Mouse (Mus musculus) liver, embryonic 14.5 days (tissue): Measurements from ENCODE around the gene Smim24. TPM values are rescaled to one million over a fixed set of nuclear protein-coding genes. Genes with fewer than 3 reads are reported as not detected.

Experiments used
- ATAC-seq: fragments of 200-750 bp; cut with Nextera tagmentation; 2 replicates; pipeline ENCODE4 v1.8.0; 2017; ENCODE audit warnings: moderate number of reproducible peaks, mild to moderate bottlenecking, moderate library complexity; ENCODE audit not compliant: insufficient read depth
- DNase-seq, 3 experiments: peaks; one replicate each; pipeline ENCODE4 v3.0.0-alpha.2; 2012 to 2013; ENCODE audit warnings: low read depth in 3 of 3, low spot score in 3 of 3
- H3K27ac ChIP-seq: fragments of 300-500 bp; sonication (generic); 2 replicates; pipeline ENCODE4 v1.5.1; 2014; ENCODE audit warnings: moderate library complexity, mild to moderate bottlenecking, control low read depth, inconsistent platforms
- H3K27me3 ChIP-seq: fragments of 300-500 bp; sonication (generic); 2 replicates; pipeline ENCODE4 v1.6.1; 2014; ENCODE audit warnings: mild to moderate bottlenecking, low read length, moderate library complexity; ENCODE audit not compliant: control insufficient read depth, insufficient read depth
- H3K36me3 ChIP-seq: fragments of 300-500 bp; sonication (generic); replicated peaks from 2 replicates; pipeline ENCODE4 v1.6.1; 2014; ENCODE audit warnings: low read depth; ENCODE audit not compliant: control insufficient read depth, insufficient read depth
- H3K4me1 ChIP-seq, 2 experiments: fragments of 200-500 bp in 1 of 2; fragments of 300-500 bp in 1 of 2; sonication (generic) in 1 of 2; replicated peaks; 2 replicates each; pipeline ENCODE4 v1.6.1; 2012 to 2014; ENCODE audit warnings: antibody characterized with exemption in 1 of 2, inconsistent platforms in 1 of 2, low read length in 1 of 2; ENCODE audit not compliant: control insufficient read depth in 2 of 2, insufficient read depth in 2 of 2
- H3K4me2 ChIP-seq: fragments of 300-500 bp; sonication (generic); 2 replicates; pipeline ENCODE4 v1.6.1; 2014; ENCODE audit warnings: low read depth, mild to moderate bottlenecking, control low read depth, moderate library complexity
- H3K4me3 ChIP-seq, 2 experiments: fragments of 200-500 bp in 1 of 2; fragments of 300-500 bp in 1 of 2; sonication (generic) in 1 of 2; 2 replicates each; pipeline ENCODE4 v1.5.1; 2012 to 2014; ENCODE audit warnings: low read depth in 2 of 2, low read length in 2 of 2, mild to moderate bottlenecking in 2 of 2, control low read depth in 1 of 2, inconsistent platforms in 1 of 2, moderate library complexity in 1 of 2; ENCODE audit not compliant: insufficient read depth in 1 of 2
- H3K9ac ChIP-seq: fragments of 300-500 bp; sonication (generic); replicated peaks from 2 replicates; pipeline ENCODE4 v1.6.1; 2014; ENCODE audit warnings: mild to moderate bottlenecking, control low read depth, moderate library complexity
- H3K9me3 ChIP-seq: fragments of 300-500 bp; sonication (generic); 2 replicates; pipeline ENCODE4 v1.6.1; 2016; ENCODE audit warnings: low read length, mixed read lengths; ENCODE audit not compliant: control insufficient read depth
- CTCF ChIP-seq: IDR thresholded peaks from 2 replicates; pipeline ENCODE4 v1.5.1; 2016; ENCODE audit warnings: antibody characterized with exemption, low read depth, control low read depth
- EP300 ChIP-seq: IDR thresholded peaks from 2 replicates; pipeline ENCODE4 v1.6.1; 2016; ENCODE audit warnings: antibody characterized with exemption, low read depth
- WGBS: fragments of 180-500 bp; shearing (Covaris S2); extraction: QIAGEN DNeasy Blood & Tissue Kit; methylation state at CpG from one replicate; pipeline ENCODE4 v1.1.7; 2014; ENCODE audit not compliant: insufficient replicate concordance; 5-methylcytosine and 5-hydroxymethylcytosine counted together
- polyA plus RNA-seq, 2 experiments: library from polyadenylated mRNA; depleted of rRNA in 1 of 2; stranded (reverse) in 1 of 2; unstranded in 1 of 2; fragments of >200 nt; fragmentation: Nextera tagmentation in 1 of 2; extraction: Ambion mirVana in 1 of 2; gene quantifications; 2 replicates each; pipeline versions ENCODE4 v1.2.1 to v1.2.3; 2012 to 2014

Smim24 gene
- polyA plus RNA-seq, 2 experiments = 1.7 to 1.9 TPM

GRCm38 (mm10) chr10:81431526-81432168 lies 38.8 kb downstream of the Smim24 start:
- no peaks in the 10 kb centered on the region for H3K36me3 ChIP-seq
- DNase-seq (no peak), ATAC-seq (no peak)
- no peaks in the 10 kb centered on the region for H3K9me3 ChIP-seq
- peaks cover 33% of the 10 kb centered on the region for H3K27me3 ChIP-seq
- no peak for TF ChIP-seq CTCF
- TF ChIP-seq EP300 = no peak
- H3K4me3 ChIP-seq = no peak overlapping the region; a peak in 1 of 4 replicates
- peak overlapping the region; percentile 94 for H3K4me2 ChIP-seq
- 13% methylated on average over 15 of the region's 15 CpGs for WGBS
- no peak overlapping the region for H3K27ac ChIP-seq
- H3K9ac ChIP-seq = no peak overlapping the region
- H3K4me1 ChIP-seq = peaks cover 4 to 8% of the 10 kb centered on the region in 2 experiments

- Histone ChIP-seq H3K27me3 (peaks cover 27% of the 10 kb centered on the region), H3K4me3 (no peak overlapping the region), H3K9me3 (no peaks in the 10 kb centered on the region), H3K4me2 (peak overlapping the region; percentile 44), H3K9ac (no peak overlapping the region), H3K27ac (no peak overlapping the region), H3K36me3 (no peaks in the 10 kb centered on the region), H3K4me1 (peaks cover 4 to 8% of the 10 kb centered on the region in 2 experiments)
- DNase-seq = no peak
- TF ChIP-seq CTCF (no peak), EP300 (no peak)
- ATAC-seq = no peak
- 55% methylated on average over 21 of the region's 21 CpGs for WGBS
These were observed 39.5 kb downstream of the Smim24 start for GRCm38 (mm10) chr10:81432169-81432867.

GRCm38 (mm10) chr10:81432868-81433262 lies 40.0 kb downstream of the Smim24 start:
- peaks cover 21% of the 10 kb centered on the region for H3K27me3 ChIP-seq
- H3K4me3 ChIP-seq = no peak overlapping the region
- H3K36me3 ChIP-seq = no peaks in the 10 kb centered on the region
- DNase-seq = peak; percentile 75 to 82 (median 79)
- H3K27ac ChIP-seq = no peak overlapping the region
- TF ChIP-seq EP300 (0 out of 2 replicates have a peak, but pooled peaks have one; percentile 36), CTCF (0 out of 2 replicates have a peak, but pooled peaks have one; percentile 6)
- peak overlapping the region; percentile 57 for H3K4me2 ChIP-seq
- ATAC-seq = peak; percentile 77
- WGBS = 5% methylated on average over 17 of the region's 17 CpGs
- peaks cover 4 to 8% of the 10 kb centered on the region in 2 experiments for H3K4me1 ChIP-seq
- H3K9ac ChIP-seq = no peak overlapping the region
- H3K9me3 ChIP-seq = no peaks in the 10 kb centered on the region

GRCm38 (mm10) chr10:81433541-81434289 lies 40.9 kb downstream of the Smim24 start:
- no peak for DNase-seq
- Histone ChIP-seq H3K4me2 (peak overlapping the region; percentile 57; the same call in 1 of the 2 replicates), H3K9ac (no peak overlapping the region), H3K36me3 (no peaks in the 10 kb centered on the region), H3K27me3 (peaks cover 13% of the 10 kb centered on the region), H3K4me1 (peaks cover 4 to 8% of the 10 kb centered on the region in 2 experiments), H3K9me3 (no peaks in the 10 kb centered on the region), H3K27ac (no peak overlapping the region), H3K4me3 (no peak overlapping the region)
- 71% methylated on average over 26 of the region's 26 CpGs for WGBS
- TF ChIP-seq EP300 (no peak), CTCF (peak; percentile 23; the same call in 1 of the 2 replicates)
- no peak for ATAC-seq
